Mouse (Mus musculus) adipocyte (in vitro differentiated cells): ENCODE results near the gene Phf13.

Experiments
- DNase-seq: peaks from one replicate; pipeline ENCODE4 v3.0.0-alpha.2; 2016; ENCODE audit warnings: low spot score

Phf13 gene

GRCm38 (mm10) chr4:151988342-151989109, 7.5 kb downstream of the Phf13 start, which contains the start of gene Thap3:
Gene Thap3 (minus strand): TSS chr4:151988997.
- peak; percentile 68 for DNase-seq

DNA sequence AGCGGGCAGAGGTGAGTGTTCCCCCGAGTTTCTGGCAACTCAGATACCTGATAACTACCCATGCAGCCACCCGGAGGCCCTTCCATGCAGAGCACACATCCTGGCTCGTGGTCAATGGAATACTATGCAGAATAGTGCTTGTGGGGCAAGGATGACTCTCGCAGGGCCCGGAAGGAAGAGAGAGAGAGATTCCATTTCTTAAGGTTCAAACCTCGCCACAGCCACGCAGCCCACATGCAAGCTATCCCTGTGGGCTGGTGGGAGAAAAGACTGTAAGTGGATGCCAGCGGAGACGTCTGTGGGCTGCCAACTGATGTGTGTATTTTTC, 8.1 kb downstream of the Phf13 start:
- peak; percentile 46 for DNase-seq

DNA sequence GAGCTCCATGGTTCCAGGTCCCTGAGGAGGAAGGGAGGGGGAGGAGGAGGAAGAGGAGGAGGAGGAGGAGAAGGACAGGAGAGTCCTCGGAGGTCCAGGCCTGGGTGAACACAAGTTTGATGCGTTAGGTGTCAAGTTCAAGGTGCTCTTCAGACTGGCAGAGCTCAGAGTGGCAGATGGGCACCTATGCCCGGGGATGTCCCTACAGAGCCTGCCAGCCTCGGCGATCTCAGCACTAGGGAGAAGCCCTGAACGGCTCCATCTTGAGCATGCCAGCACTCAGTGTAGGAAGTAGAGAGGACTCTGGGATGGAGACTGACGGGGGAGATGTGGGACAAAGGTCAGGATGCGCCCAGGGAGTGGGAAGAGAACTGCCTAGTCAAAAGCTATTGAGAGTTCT, 9.4 kb downstream of the Phf13 start:
- DNase-seq = no peak

- DNase-seq = no peak
Observed at GRCm38 (mm10) chr4:151985886-151986285, 10.2 kb downstream of the Phf13 start.

- DNase-seq = no peak
Observed at GRCm38 (mm10) chr4:151983560-151983959, 12.5 kb downstream of the Phf13 start.

- no peak for DNase-seq
Observed at GRCm38 (mm10) chr4:151983043-151983442, 13.0 kb downstream of the Phf13 start.

- peak; percentile 77 for DNase-seq
Observed at GRCm38 (mm10) chr4:151981363-151981762, 14.7 kb downstream of the Phf13 start.

GRCm38 (mm10) chr4:151980699-151981098, 15.4 kb downstream of the Phf13 start:
- peak; percentile 45 for DNase-seq

GRCm38 (mm10) chr4:151977748-151978147, 18.3 kb downstream of the Phf13 start:
- DNase-seq = peak; percentile 57

DNA sequence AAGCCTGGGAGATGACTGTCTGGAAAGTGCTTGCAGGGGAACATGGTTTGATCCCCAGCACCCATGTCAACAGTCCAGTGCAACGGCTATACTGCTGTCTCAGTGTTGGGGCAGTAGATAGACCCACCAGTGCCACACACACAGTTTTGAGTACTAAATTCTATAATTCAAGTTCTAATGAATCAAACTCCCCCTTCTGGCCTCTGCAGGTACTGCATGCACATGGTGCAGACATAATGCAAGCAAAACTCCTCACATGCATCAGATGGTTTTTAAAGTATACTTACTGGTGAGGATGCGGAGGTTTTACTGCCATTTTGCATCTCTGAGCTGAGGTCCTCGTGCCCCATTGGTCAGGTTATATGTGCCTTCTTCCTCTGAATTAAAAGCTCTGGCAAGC, 20.6 kb downstream of the Phf13 start:
- DNase-seq = no peak

DNA sequence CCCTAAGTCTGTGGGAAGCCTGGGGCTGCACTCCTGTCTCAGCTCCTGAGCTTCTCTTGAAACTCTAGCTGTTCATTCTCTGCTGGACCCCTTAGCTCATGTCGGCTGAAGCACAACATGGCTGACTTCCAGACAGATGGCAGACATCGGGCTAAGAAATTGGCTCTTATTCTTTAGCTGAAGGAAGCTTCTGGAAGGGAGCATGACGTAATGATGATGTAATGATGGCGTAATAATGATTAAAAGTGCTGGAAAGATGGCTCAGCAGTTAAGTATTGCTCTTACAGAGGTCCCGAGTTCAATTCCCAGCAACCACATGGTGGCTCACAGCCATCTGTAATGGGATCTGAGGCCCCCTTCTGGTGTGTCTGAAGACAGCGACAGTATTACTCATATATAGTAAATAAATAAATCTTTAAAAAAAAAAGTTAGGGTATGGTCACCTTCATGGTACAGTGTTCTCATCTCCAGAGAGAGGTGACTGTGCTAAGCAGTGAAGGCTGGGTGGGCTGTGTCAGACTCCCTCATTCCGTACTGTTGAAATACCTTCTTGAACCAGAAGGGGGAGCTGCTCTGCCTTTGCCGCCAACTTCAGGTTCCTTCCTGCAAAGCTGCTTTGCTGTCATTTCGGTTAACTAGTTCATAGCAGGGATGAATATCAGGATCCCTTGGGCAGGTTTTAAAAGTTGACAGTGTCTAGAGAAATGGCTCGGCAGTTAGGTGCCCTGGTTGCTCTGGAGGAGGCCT, 23.7 kb downstream of the Phf13 start:
- peak; percentile 69 for DNase-seq

DNA sequence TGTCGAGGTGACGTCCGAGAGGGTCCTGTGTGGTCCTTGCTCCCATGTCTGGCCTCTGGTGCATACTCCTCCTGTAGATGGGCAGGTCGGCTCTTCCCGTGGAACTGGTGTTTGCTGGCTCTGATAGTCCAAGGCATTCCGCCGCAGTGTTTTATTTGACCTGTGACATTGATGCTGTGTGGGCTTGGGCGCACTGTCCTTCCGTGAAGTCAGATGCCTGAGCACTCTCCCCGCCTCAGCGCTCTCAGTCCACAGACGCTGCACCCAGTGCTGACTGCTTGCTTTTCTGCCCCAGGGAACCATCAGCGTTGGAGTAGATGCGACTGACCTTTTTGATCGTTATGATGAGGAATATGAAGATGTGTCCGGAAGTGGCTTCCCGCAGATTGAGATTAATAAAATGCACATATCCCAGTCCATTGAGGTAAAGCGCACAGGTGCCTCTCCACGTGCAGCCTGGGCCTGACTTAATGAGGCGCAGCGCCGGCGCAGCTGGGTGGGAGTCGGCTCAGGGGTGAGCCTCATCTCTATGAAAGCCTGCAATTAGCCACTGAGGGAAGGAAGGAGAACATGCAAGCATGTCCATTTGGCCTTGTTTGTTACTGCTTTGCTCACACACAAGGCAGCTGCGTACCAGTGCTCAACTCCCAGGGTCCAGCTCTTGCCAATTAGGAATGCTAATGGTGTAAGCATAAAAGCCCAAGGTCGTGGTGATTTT, 27.7 kb downstream of the Phf13 start:
- DNase-seq = no peak

DNA sequence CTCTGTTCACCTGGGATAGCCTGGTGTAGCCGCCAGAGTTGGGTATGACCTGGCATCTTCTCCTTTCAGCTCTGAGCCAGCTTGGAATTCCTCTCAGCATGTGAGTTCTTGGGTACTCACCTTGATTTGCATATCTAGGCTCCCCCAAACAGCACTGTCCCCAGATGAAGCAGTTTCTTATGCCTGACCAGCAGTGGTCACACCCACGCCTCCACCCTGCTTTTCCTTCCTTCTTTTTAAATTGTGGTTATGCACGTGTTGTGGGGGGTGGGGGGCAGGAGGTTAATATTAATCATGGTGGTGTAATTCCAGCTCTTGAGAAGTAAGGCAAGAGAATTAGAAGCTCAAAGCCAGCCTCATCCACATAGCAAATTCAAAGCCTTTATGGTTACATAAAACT, 33.2 kb downstream of the Phf13 start:
- no peak for DNase-seq

- no peak for DNase-seq
Observed at GRCm38 (mm10) chr4:151960513-151960854, 35.6 kb downstream of the Phf13 start.

DNA sequence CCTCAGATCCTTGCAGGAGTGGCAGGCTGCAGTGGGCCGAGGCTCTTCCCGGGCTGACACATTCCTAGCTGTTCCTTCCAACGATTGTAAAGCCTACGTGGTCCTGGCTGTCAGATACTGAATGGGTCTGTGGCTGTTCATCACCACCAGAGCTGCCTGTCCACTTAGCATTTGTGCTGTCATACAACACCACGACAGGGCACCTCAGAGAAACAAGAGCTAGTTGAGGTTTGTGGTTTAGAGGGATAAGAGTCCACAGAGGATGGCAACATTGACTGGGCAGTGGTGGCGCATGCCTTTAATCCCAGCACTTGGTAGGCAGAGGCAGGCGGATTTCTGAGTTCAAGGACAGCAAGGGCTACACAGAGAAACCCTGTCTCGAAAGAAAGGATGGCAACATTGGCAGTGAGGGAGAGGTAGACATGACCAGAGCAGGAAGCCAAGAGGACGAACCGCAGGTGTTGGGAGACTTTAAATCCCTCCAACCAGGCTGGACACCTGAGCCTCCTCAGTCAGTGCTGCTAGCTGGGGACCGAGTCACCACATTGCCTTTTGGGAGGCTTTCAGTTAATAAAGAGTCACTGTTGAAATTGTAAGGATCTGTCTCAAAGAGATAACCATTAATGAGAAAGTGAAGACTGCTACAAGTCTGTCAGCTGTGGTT, 36.1 kb downstream of the Phf13 start:
- DNase-seq = no peak

DNA sequence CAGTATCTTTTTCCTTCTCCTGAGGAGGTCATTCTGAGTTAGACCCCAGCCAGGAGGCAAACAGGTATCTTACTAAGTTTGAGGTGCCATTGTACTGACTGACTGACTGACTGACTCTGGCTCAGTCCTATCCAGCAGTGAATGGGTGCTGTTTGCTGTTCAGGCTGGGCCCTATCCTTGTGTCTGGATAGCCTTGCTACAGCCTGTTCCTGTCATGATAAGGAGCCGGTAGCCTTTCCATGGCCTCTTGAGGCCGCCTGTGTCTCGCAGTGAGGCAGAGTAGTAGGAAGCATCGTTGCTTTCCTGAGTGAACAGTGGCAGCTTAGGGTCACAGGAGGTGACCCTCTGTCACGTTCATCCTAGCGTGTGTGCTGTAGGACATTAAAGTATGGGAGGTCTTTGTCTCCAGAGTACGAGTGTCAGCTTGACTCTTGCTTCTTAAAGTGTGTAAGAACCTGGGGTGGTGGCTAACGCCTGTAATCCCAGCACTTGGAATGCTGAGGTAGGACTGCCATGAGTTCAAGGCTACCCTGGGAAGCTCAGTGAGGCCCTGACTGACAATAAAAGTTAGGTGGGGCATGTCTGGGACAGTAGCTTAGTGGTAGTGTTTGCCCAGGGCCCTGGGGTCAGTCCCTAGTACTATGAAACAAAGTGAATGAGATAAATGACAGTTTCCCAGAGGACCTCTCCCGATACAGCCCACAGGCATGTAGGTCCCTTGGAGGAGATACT, 38.3 kb downstream of the Phf13 start:
- DNase-seq = no peak

GRCm38 (mm10) chr4:151955791-151956190, 40.3 kb downstream of the Phf13 start:
- no peak for DNase-seq

DNA sequence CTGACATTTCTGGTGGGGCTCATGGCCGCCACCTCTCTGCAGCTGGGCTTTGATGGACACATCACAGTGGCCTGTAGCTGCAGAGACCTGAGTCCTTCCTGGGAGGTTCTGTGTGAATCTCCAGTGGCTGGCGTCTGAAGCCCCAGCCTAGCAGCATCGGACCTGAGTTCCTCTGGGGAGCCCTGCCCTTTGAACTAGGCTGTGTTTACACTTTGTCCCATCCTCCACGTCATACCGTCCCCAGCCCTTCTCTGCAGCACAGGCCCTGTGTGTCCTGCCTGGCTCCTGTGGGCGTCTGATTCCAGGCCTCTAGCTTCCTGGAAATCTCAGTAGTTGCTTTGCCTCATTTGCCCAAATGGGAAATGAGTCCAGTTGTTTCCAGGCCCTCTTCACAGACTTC, 42.8 kb downstream of the Phf13 start:
- DNase-seq = no peak

DNA sequence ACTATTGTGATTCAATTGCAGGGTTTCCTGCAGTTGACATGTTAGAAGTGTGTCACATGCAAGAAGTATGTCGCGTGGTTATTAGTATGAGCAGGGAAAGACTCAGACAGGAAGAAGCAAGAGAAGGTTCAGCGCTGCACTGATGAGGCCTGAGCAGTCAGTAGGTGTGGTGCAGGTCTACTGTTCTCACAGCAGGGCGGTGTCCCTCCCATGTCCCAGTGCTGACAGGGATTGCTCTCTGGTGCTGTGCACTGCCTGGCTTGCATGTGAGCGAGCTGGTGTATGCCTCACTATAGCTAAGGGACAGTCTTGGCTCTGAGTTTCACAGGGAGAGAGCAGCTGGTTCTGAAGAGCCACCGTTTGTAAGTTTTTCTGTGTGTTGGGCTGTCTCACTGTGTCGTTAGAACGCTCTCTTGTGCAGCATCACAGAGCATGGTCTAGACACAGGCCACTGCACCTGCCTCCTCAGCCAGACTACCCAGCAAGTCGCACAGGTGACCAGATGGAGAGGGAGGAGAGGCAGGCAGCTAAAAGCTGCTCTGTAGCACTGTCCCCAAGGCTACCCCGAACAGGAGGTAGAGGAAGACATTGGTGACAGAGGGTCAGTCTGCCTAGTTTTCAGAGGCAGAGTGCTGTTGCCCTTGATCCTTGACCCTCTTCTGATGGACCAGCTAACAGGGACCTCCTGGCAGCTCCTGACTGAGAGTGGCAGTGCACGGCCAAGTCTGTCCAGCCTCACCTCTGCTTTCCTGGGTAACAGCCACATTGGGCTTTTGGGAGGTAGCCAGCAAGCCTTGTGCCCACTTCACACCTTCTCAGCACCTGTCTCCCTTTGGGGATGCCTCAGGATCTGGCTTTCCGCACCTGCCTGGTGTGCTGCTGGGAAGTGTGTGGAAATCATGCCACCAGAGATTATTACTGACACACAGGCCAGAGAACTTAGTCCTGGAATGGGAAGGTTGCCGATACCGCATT, 47.3 kb downstream of the Phf13 start:
- DNase-seq = no peak

DNA sequence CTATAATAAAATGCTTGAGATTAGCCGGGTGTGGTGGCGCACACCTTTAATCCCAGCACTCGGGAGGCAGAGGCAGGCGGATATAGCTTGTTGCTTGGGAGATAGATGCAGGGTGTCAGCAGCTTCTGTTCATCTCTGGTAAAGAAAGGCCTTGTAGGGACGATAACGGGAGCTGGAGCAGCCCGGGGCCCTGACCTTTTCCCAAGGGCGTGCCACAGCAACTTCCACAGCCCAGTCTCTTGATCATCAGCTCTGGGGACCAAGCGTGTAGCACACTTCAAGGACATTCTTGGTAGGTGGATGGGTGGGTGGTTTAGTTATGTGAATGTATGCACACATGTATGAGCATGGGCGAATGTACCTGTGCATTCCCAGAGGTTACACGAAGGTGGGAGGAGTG, 49.8 kb downstream of the Phf13 start:
- DNase-seq = no peak
